Mouse (Mus musculus) layer of hippocampus, postnatal 36 days (tissue): Measurements from ENCODE around the gene Ms4a10. TPM values are rescaled to one million over a fixed set of nuclear protein-coding genes. Genes with fewer than 3 reads are reported as not detected.

ENCODE experiments used
- DNase-seq, 2 experiments: peaks; one replicate each; pipeline ENCODE4 v3.0.0; 2022
- total RNA-seq, 2 experiments: library from RNA; stranded (reverse); gene quantifications; 2 replicates each; pipeline ENCODE4 v1.2.3; 2021

The Ms4a10 gene
- total RNA-seq, 2 experiments from 2014 or later: not detected

DNA sequence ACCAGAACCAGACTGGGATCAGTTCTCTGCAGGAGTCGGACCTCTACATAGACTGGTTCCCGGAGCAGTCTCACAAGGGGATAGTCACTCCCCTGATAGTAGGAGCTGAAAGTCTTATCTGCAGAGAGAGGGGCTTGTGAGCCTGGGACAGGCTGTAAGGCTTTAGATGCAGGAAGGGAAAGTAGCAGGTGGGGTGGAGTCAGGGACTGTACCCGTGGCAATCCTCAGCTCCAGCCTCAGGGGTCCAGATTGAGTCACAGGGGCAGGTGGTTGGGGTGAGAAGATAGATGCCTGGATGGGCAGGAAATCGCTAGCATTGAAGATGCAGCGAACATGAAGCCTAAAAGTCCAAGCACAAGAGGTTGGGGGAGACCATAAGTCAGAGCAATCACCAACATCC is 58.0 kb downstream of the Ms4a10 start:
- no peak for DNase-seq

- no peak for DNase-seq
Measured at GRCm38 (mm10) chr19:10914870-10915269, 59.6 kb downstream of the Ms4a10 start.

DNA sequence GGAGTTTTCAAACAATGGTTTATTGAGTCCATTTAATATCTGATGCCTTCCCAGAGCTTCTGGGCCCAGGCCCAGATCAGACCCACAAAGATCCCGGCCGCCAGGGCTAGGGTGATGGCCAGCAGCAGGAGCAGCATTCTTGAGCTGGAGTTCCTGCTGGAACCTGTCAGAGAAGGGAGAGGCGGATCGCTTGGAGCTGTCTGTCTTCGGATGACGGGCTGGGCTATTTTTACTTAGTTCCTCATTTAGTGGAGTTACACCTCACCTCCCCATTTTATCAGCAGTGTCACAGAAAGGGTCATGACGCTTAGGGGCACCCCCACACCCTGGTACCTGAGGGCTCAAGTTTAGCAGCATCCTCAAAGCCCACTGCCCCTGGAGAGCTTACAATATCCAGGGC is 60.2 kb downstream of the Ms4a10 start:
- no peak for DNase-seq

Other genes starting within 250 kb of the Ms4a10 start
- gene Cd5, start 235.7 kb downstream of the Ms4a10 start, total RNA-seq: not detected
- gene Cd6, start 144.6 kb downstream of the Ms4a10 start, total RNA-seq: under 1 TPM in 1 of 2 experiments, not detected in 1; 0.35 TPM
- 1 to 10 TPM; 1.1 to 1.3 TPM for gene Slc15a3, start 134.9 kb downstream of the Ms4a10 start, total RNA-seq
- 100 to 1,000 TPM; 170 to 179 TPM for gene Tmem132a, start 104.7 kb downstream of the Ms4a10 start, total RNA-seq
- 10 to 100 TPM; 46.8 to 48.4 TPM for gene Tmem109, start 92.7 kb downstream of the Ms4a10 start, total RNA-seq
- gene Prpf19, start 79.4 kb downstream of the Ms4a10 start, total RNA-seq: 100 to 1,000 TPM; 189 to 197 TPM
- not detected for gene Zp1, start 54.0 kb downstream of the Ms4a10 start, total RNA-seq
- gene Ptgdr2, start 37.5 kb downstream of the Ms4a10 start, total RNA-seq: under 1 TPM; 0.20 to 0.28 TPM
- gene Ccdc86, start 25.4 kb downstream of the Ms4a10 start, total RNA-seq: 1 to 10 TPM; 8.3 to 8.8 TPM
- gene Ms4a15, start 18.6 kb upstream of the Ms4a10 start, total RNA-seq: not detected
- gene Ms4a18, start 43.4 kb upstream of the Ms4a10 start, total RNA-seq: not detected
- gene Ms4a8a, start 106.4 kb upstream of the Ms4a10 start, total RNA-seq: not detected
- gene 1700017D01Rik, start 156.2 kb upstream of the Ms4a10 start, total RNA-seq: not detected
- gene 1700025F22Rik, start 190.7 kb upstream of the Ms4a10 start, total RNA-seq: not detected
- not detected for gene Ms4a13, start 222.1 kb upstream of the Ms4a10 start, total RNA-seq